Mouse (Mus musculus): Measurements from ENCODE around the gene Snd1.

- TF ChIP-seq POLR2A (IDR thresholded peaks at IDR 0.05; ENCODE audit: low read depth, low read length) (no peak), CTCF (IDR thresholded peaks at IDR 0.05; ENCODE audit: borderline replicate concordance, insufficient read depth, low read length) (no peak)
Observed at GRCm38 (mm10) chr6:28969615-28970014, 494.7 kb downstream of the Snd1 start.

Measured in embryonic fibroblast, embryonic 13.5 days (primary cell).